Mouse (Mus musculus): ENCODE measurements at regions not wholly inside any gene's neighbourhood (a gene's known extent, or its start where the extent isn't known, plus 50 kb on each side); places are given as distances from the start of the nearest gene placed in this dataset.

DNA sequence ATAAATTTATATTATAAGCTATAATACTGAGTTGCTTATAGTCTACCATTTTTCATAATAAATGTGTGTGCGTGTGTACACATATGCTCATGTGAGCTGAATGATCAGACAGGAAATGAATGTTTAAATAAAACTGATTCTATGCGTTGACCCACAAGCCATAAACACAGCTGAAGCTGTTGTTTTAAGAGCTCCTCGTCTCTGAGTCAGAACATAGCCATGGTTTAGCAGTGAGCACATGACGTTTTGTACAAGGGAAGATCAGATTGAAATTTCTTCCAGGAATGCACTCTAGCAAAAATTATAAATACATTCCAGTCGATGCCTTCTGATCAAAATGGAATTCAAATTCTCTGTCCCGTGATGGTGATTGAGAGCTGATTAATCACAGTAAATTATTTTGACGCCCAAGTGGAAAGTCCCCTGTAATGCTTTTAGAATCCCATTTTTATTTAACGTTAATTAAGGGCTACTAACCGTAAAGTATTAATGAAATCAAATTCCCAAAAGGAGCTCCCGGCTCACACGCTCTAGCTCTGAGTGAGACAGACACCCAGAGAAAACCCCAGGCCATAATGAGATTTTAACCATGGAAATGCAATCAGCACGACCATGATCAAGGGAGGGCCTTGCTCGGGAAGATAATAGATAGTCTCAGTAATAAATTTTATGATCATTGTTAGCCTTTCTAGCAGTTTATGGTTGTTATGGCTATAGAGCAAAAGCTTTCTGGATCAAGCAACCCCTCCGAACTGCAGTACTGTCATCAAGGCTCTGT is 402.0 kb downstream of the Wdr11 start:
- TF ChIP-seq POLR2A (IDR thresholded peaks at IDR 0.05; ENCODE audit: extremely low read depth, insufficient read depth, low read length) (no peak), CTCF (IDR thresholded peaks at IDR 0.05; ENCODE audit: extremely low read depth, insufficient read depth, low read length) (no peak)

All from cortical plate, adult 2 months (tissue).